Mouse (Mus musculus) right cerebral cortex, adult 18-20 months (tissue): Measurements from ENCODE around the gene Elmsan1.
A peak's percentile ranks its signal among the peaks of the same experiment; 100 is the strongest.
"Not testable (repeated sequence)": the region's sequence is repeated elsewhere in the genome, so short reads cannot be mapped to it uniquely, and the experiment has no call there.

Experiments used
- DNase-seq: peaks from one replicate; pipeline ENCODE4 v3.0.0; 2022; ENCODE audit warnings: mixed read lengths

Elmsan1 gene

DNA sequence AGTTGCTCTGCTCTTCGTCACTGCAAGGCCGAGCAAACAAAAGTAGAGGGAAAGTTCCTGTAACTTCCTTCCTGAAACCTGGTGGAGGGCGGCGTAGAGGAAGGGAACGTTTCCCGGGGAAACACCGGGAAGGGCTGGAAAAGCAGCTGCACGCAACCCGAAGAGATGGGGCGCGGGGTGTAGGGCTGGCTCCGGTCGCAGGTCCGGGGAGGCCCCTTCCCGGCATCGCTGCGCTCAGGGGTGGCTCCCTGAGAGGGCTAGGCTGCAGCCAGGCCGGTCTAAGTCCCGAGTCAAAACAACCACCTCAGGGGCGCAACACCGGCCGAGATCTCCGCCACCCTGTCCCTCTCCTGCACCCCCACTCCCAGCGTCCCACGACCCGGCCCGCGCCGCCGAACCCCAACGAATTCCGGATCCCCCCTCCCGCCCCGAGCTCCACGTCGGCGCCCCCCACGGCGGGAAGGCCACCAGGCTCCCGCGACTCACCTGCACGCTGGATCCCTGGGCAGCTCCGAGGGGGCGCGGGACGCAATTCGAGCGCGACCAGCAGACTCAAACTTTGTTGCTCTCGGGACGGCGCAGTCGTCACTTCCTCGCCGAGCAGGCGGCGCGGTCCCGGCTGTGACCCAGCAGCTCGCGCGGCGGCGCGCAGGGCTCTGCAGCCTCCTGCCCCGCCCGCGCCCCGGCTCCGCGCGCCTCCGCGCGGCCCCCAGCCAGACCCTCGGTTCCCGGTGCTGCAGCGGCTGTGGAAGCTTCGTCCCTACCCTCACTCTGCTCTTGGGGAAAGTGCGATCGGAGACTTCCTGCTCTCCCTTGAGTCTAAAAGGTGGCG is at the start of gene Elmsan1:
Gene Elmsan1 (minus strand): TSS at position 593 of the 832 bp plus-strand sequence.
- DNase-seq, result peak; percentile 60

DNA sequence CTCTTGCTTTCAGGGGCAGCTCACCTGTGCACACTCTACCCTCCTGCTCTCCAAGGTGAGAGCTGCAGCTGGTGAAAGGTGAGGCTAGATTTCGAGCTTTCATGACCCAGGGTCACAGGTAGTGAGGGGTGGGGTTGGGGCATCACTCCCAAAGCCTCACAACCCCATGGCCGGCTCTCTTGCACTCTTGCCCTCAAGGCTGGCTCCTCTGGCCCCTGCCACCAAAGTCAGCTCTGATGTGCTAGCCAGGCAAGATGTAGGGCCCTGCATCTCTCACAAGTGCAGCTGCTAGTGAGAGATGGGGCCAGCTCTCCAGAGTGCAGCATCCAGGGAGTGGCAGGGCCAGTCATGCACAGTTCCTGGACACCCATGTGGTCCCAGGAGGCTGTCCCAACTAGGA is 48.6 kb upstream of the Elmsan1 start:
- DNase-seq, result no peak

DNA sequence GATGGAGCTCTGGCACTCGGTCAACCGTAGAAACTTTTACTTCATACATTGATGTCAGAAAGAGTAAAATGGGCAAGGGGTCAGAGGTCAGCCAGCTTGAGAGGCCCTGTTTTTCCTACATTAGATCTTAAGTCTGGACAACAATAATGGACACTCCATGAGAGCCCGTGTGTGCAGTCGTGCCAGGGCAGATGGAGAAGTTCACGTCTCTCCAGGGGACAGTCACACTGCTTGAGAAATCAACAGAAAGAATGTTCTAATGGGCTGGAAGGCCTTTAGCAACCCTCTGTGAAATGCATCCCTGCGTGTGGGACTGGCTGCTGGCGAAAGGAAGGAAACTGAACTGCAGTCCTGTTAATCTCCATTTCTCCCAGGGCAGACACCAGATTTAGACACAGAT is 41.7 kb upstream of the Elmsan1 start:
- no peak for DNase-seq

DNA sequence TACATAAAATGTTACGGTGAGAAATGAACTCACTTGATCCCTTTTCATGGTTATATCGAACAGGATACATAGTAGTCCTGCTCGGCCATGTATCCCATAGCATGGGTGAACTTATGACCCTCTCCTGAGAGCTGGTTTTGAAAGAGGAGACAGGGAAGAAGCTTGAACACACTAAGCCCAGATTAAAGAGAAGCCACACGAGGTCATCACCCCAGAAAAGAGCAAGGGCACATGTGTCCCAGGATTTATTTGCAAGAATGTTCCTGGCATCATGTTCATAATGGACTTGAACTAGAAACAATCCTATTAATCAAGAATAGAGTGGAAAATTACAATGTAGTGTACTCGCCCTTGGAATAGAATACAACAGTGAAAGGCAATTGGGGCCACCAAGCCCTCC is 36.2 kb upstream of the Elmsan1 start:
- DNase-seq, result no peak

- DNase-seq, result no peak
These were observed 34.1 kb upstream of the Elmsan1 start for GRCm38 (mm10) chr12:84252811-84253210.

GRCm38 (mm10) chr12:84249217-84249616 is 30.5 kb upstream of the Elmsan1 start:
- DNase-seq, result peak; percentile 42

- no peak for DNase-seq
These were observed 27.0 kb upstream of the Elmsan1 start for GRCm38 (mm10) chr12:84245683-84246082.

DNA sequence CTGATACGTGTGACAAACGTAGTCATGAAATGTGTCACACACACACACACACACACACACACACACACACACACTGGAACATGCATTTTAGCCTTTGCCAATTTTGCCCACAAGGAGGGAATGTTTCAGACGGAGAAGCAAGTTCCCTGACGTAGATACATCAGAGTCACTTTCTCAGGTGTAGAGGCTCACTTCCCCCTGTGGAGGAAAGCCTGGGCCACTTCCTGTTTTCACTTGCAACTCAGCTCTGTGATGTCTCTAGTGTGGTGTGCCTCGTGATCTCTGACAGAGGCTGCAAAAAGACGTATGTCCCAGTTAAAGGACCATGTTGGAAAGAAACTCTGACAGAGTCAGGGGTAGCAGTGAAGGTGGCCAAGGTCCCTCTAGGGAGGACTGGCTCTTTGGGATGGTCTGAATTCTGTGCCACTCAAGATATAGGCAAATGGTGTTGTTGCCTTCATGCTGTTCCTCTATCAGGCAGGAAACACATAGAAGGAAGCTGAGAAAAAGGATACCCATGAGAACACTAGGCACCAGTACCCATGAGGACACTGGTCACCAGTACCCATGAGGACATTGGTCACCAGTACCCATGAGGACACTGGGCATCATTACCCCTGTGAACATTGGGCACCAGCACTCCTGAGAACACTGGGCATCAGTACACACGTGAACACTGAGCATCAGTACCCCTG is 24.5 kb upstream of the Elmsan1 start:
- no peak for DNase-seq

- DNase-seq, result not testable (repeated sequence)
These were observed 18.4 kb upstream of the Elmsan1 start for GRCm38 (mm10) chr12:84237036-84237435.

GRCm38 (mm10) chr12:84235981-84236752 is 17.5 kb upstream of the Elmsan1 start:
- no peak for DNase-seq

DNA sequence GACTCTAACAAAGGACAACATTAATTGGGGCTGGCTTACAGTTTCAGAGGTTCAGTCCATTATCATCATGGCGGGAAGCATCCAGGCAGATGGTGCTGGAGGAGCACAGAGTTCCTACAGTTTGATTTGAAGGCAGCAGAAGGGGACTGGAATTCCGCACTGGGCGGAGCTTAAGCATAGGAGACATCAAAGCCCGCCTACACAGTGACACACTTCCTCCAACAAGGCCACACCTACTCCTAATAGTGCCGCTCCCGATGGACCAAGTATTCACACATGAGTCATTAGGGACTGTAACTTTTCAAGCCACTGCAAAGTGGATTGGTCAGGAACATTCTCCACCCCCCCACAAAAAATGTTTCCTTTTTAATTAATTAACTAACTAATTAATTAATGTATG is 16.9 kb upstream of the Elmsan1 start:
- DNase-seq, result no peak

DNA sequence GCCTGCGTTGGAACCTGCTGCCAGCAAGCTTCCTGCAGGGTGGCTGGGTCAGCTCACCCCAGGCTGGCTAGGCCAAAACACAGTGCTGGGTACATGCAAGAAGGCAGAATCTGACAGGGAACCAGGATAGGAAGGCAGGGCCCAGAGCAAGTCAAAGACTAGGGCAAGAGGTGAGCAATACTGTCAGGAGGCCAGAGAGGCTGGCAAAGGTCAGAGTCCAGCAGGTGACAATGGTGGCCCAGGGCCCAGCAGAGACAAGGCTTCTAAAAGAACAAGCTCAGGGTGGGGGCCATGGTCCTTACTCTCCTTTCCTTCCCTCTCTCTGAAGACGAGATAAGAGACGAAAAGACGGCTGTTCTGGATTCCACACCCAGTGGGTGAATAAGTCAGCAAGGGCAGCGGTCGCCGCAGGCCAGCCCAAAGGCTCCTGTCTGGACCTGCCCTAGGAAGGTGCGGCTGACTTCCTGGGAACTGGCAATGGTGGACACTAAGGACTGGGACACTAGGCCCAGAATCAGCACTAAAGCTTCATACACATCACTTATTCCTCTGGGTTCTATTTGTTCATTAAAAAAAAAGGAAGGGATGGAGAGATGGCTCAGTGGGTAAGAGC is 14.9 kb upstream of the Elmsan1 start:
- no peak for DNase-seq

- DNase-seq, result no peak
These were observed 7.6 kb upstream of the Elmsan1 start for GRCm38 (mm10) chr12:84226117-84226840.

DNA sequence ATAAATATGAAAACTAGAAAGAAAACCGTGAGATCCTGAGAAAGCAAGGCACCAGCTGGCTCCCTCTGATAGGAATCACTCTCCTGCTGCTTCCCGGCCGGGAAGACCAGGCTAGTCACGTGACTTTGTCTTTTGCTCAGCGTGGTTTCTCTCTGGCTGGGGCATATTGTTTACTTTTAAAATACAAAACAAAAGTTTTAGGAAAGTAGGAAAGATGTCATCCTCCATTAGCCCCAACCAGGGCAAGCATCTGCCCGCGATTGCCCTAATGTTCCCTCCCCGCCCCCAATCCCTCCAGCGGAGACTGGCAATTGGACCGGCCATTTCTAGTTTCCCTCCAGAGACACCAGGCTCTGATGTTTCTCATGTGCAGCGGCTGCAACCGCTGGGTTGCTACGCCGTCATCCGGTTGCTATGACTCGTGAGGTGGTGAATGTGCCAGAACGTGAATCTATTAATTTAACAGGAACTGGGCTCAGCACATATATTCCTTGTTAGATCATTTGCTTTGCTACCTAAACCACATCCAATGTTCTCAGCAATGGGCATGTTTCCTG is 3.8 kb upstream of the Elmsan1 start:
- no peak for DNase-seq

GRCm38 (mm10) chr12:84220951-84221891 is 2.5 kb upstream of the Elmsan1 start:
- DNase-seq, result no peak

GRCm38 (mm10) chr12:84220515-84220914 is 1.8 kb upstream of the Elmsan1 start:
- no peak for DNase-seq

DNA sequence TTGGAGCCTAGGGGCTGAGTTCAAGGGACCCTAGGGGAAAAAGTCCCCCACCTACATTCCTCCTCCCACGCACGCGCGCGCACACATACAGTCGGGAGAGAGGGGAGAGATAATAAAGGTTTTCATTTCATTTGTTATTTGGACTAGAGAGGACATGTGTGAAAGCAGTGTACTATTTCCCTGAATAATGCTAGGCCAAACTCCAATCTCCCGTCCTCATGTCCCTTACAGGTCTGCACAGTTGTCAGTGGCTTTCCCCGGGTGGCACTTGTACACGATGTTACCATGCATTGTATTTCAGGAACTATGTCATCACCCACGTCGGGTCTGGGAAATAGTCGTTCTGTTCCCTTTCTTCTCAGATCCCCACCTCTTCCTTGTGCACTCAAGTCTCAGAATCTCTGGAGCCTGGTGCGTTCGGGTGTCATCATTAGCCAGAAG is 460 bp upstream of the Elmsan1 start:
- peak; percentile 40 for DNase-seq

- DNase-seq, result peak; percentile 58
These were observed 1.1 kb downstream of the Elmsan1 start for GRCm38 (mm10) chr12:84217508-84218131.

GRCm38 (mm10) chr12:84217111-84217507 is 1.6 kb downstream of the Elmsan1 start:
- no peak for DNase-seq

DNA sequence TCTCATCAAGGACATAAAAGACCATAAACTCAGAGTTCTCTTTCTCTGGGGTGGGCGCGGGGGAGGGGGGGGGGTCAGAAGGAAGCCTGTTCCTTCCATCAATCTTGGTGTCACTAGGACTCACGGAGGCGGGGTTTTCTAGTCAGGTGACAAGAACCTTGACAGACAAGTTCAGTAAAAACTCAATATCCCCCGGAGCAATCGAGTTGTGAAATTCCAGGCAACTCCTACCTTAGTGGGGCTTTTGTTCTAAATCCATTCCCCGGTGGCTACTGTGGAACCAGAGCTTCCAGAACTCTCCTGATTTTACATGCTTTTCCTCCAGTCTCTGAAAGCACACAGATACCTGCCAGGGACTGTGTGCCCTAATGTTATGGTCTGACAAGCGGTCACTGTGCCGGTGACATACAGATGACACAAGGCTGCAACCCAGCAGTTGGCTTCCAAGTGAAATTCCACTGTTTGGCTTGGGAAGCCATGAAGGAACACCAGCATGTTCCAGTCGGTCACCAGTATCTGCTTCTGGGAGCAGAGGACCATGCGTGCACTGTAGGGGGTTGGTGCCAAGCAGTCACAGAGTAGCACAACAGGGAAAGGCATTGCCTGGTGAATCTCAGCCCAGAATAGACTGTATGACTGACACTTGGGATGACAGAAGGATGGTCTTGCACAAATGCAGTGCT is 2.8 kb downstream of the Elmsan1 start:
- no peak for DNase-seq
